15 mouse cellular contexts compared by ENCODE assay signal in genomic region chr10:4285752-4286151, GRCm38 (mm10). TPM values are rescaled to one million over a fixed set of nuclear protein-coding genes. Genes with fewer than 3 reads are reported as not detected.
DNase-seq lines count a peak whose midpoint lies in the region; ATAC-seq and TF ChIP-seq lines count a peak whose summit lies in the region.
"Had no signal": no experiment of that assay in that cellular context is flagged by ENCODE, and none has a peak within 500 bp of the region (broad histone marks: within the 10 kb centered on the region; RNA-seq: fewer than 3 reads in every experiment).

No protein-coding gene starts in this region.

- no peak for TF ChIP-seq POLR2A in kidney, adult 2 months (IDR thresholded peaks at IDR 0.05; ENCODE audit: low read depth, low read length)

- no peak overlapping the region for H3K27ac ChIP-seq in kidney, adult 2 months (ENCODE audit: insufficient read depth, low read depth, low read length)
- H3K27ac ChIP-seq in ES-E14 (ENCODE audit: insufficient read depth, low read depth, low read length, poor library complexity, severe bottlenecking), result peak overlapping the region; percentile 58; the same call in 1 of the 2 replicates
- peak overlapping the region; percentile 68 for H3K27ac ChIP-seq in intestine, embryonic 16.5 days (ENCODE audit: low read length)
- H3K27ac ChIP-seq: hindbrain, embryonic 10.5 days; midbrain, embryonic 10.5 days had no signal

- TF ChIP-seq CTCF in kidney, adult 2 months (conservative IDR thresholded peaks at IDR 0.05; ENCODE audit: insufficient read depth, insufficient read length, low read depth, low read length), result no peak

- 48% methylated on average over 8 of the region's 8 CpGs for WGBS in kidney, adult 2 months
- WGBS in intestine, embryonic 16.5 days, result 39% methylated on average over 8 of the region's 8 CpGs

- peak overlapping the region; percentile 49; the same call in 1 of the 2 replicates for H3K9ac ChIP-seq in ES-E14 (ENCODE audit: insufficient read depth, low read depth, low read length, poor library complexity, severe bottlenecking)
- no peak overlapping the region for H3K9ac ChIP-seq in intestine, embryonic 16.5 days (ENCODE audit: low read depth, low read length)

- H3K27me3 ChIP-seq in kidney, adult 2 months (replicated peaks; ENCODE audit: control insufficient read depth, insufficient read depth, low read length), result no peaks in the 10 kb centered on the region
- H3K27me3 ChIP-seq in intestine, embryonic 16.5 days (replicated peaks; ENCODE audit: control insufficient read depth, insufficient read depth, low read length), result no peaks in the 10 kb centered on the region

- H3K4me3 ChIP-seq in kidney, adult 2 months (ENCODE audit: insufficient read depth, low read depth, low read length), result no peak overlapping the region
- no peak overlapping the region for H3K4me3 ChIP-seq in ES-E14 (ENCODE audit: insufficient read depth in 1 of 2, low read depth in 1 of 2, low read length in 2 of 2, poor library complexity in 1 of 2, severe bottlenecking in 1 of 2)
- H3K4me3 ChIP-seq in intestine, embryonic 16.5 days (ENCODE audit: low read length), result no peak overlapping the region
- H3K4me3 ChIP-seq: erythroblast, embryonic 14.5 days; hindbrain, embryonic 10.5 days; midbrain, embryonic 10.5 days had no signal

- no peak overlapping the region for H3K4me2 ChIP-seq in intestine, embryonic 16.5 days (ENCODE audit: low read depth, low read length)
- H3K4me2 ChIP-seq: liver, embryonic 11.5 days had no signal

- in situ Hi-C loops in ES-E14 (cut with MboI; ENCODE audit: low sequenced_read_pairs in 2 of 2, unreplicated experiment in 2 of 2), result no loop called here

- no peaks in the 10 kb centered on the region for H3K9me3 ChIP-seq in ES-E14 (ENCODE audit: control insufficient read depth, insufficient read depth, low read depth, low read length)
- H3K9me3 ChIP-seq in intestine, embryonic 16.5 days (ENCODE audit: control insufficient read depth, low read length), result no peaks in the 10 kb centered on the region
- H3K9me3 ChIP-seq: G1E; hindbrain, embryonic 10.5 days; midbrain, embryonic 10.5 days had no signal

- no peak for ATAC-seq in intestine, embryonic 16.5 days

- peak; percentile 54 for DNase-seq in kidney, adult 2 months
- DNase-seq in kidney, adult 18-20 months, result no peak
- DNase-seq in ES-E14 (ENCODE audit: low read depth, low spot score), result no peak
- DNase-seq in lung, postnatal 25 days (ENCODE audit: low spot score), result peak; percentile 38
- DNase-seq in thymus, postnatal 0 days (ENCODE audit: low spot score), result no peak
- no peak for DNase-seq in frontal cortex, postnatal 10 days (ENCODE audit: low spot score in 2 of 2)
- no peak for DNase-seq in B cell, adult 2 months
- DNase-seq: cerebellum, postnatal 36 days; right cerebral cortex, adult 18-20 months had no signal

- H3K4me1 ChIP-seq in kidney, adult 2 months (ENCODE audit: control insufficient read depth, insufficient read depth, low read length), result no peaks in the 10 kb centered on the region
- H3K4me1 ChIP-seq in ES-E14 (ENCODE audit: control insufficient read depth in 2 of 2, insufficient read depth in 2 of 2, low read length in 2 of 2, poor library complexity in 1 of 2), result peaks cover 8 to 12% of the 10 kb centered on the region in 2 experiments
- peaks cover 6% of the 10 kb centered on the region; the same call in 1 of the 2 replicates for H3K4me1 ChIP-seq in intestine, embryonic 16.5 days (ENCODE audit: control insufficient read depth, insufficient read depth, low read length)

- H3K36me3 ChIP-seq in kidney, adult 2 months (ENCODE audit: control insufficient read depth, insufficient read depth, low read length), result no peaks in the 10 kb centered on the region
- H3K36me3 ChIP-seq in ES-E14 (ENCODE audit: control insufficient read depth, insufficient read depth, low read length, poor library complexity, severe bottlenecking), result peaks cover 2% of the 10 kb centered on the region; the same call in 1 of the 2 replicates
- no peaks in the 10 kb centered on the region for H3K36me3 ChIP-seq in intestine, embryonic 16.5 days (ENCODE audit: control insufficient read depth, insufficient read depth, low read length)
- H3K36me3 ChIP-seq: G1E; hindbrain, embryonic 10.5 days; midbrain, embryonic 10.5 days had no signal

TF ChIP-seq in ES-E14, 5 proteins besides CTCF, POLR2A, EP300 and RAD21:
- TF ChIP-seq CHD2 (IDR thresholded peaks at IDR 0.05; ENCODE audit: low read depth, low read length), result no peak
- TF ChIP-seq HCFC1 (IDR thresholded peaks at IDR 0.05; ENCODE audit: borderline replicate concordance, insufficient read depth, low read length), result no peak
- no peak for TF ChIP-seq ZNF384 (IDR thresholded peaks at IDR 0.05; ENCODE audit: low read depth, low read length)
- TF ChIP-seq ZC3H11A (IDR thresholded peaks at IDR 0.05; ENCODE audit: borderline replicate concordance, low read depth, low read length), result no peak
- TF ChIP-seq MAFK (IDR thresholded peaks at IDR 0.05; ENCODE audit: insufficient read depth, low read depth, low read length), result no peak

RNA-seq across cellular contexts. Expression of gene Akap12, which starts 19.6 kb away (rescaled TPM):
- 5.0 and 6.0 TPM in 2 replicates for polyA plus RNA-seq in kidney, adult 2 months (2012; rRNA removed)
- 346 and 466 TPM in 2 replicates for total RNA-seq in ES-E14 (2012; rRNA removed)
- 32.5 and 37.0 TPM in 2 replicates for polyA plus RNA-seq in intestine, embryonic 16.5 days (2015; fragmentation: Nextera tagmentation; extraction: Ambion mirVana)
- polyA plus RNA-seq in thymus, postnatal 0 days (2015; fragmentation: Nextera tagmentation; extraction: Ambion mirVana), result 16.0 and 16.4 TPM in 2 replicates
- polyA plus RNA-seq: G1E had no signal

Comparison
In these comparisons a context has a peak if more than half of its experiments do, and no peak if none do; other contexts are left out.
1. DNase-seq: peak in kidney, adult 2 months (single experiment) and lung, postnatal 25 days (single experiment); none in kidney, adult 18-20 months (single experiment), ES-E14 (single experiment), thymus, postnatal 0 days (single experiment), frontal cortex, postnatal 10 days (0 of 2) and B cell, adult 2 months (0 of 2).